Mouse (Mus musculus) embryonic stem cell, embryonic (primary cell): ENCODE measurements around the gene Exosc5.

Experiments
- CTCF ChIA-PET, 4 experiments: fragments of 300-600 bp in 2 of 4; fragments of 350-600 bp in 2 of 4; sonication (Branson Sonifier 250); formaldehyde crosslinking; loops; one replicate each; lab custom pipeline; 2022; ENCODE audit warnings: inconsistent platforms in 2 of 4; lab: Charles Lee
- POLR2A ChIA-PET, 4 experiments: fragments of 300-600 bp in 2 of 4; fragments of 350-600 bp in 2 of 4; sonication (Branson Sonifier 250); formaldehyde crosslinking; loops; one replicate each; lab custom pipeline; 2022; ENCODE audit warnings: antibody characterized with exemption in 4 of 4, inconsistent platforms in 1 of 4; lab: Charles Lee

The Exosc5 gene

DNA sequence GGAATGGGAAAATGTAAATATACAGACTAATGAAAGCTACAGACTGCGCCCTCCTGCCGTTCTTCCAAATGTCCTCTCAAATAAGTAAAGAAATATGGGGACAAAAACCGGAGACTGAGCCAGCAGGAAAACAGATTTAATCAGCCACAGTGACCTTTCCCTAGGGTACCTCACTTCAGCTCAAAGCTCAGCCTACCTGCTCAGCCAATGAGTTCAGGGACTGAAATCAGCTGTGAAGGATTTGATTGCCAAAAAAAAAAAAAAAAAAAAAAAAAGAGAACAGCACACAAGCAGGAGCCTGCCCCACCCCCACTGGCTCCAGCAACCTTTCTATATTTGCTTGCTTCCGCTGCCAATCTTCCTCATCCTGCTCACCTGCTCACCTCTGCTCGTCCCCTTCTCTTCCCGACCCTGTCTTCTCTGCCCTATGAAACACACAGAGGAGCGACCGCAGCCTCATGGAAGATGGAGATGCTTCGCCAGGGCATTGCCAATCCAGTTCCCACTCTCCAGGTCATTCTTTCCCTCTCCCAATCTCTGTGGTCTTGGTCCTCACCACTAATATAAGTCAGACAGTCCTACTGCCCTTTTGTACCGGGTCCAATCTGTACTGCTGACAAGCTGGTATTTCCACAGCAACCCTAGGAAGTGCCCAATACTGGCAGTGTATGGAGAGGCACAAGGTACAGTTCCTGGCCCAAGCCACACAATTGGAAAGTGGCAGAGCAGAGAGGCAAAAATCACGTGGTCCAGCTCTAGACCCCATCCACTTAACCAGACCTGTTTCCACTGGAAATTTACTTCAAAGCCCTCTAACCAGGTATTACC lies 3.1 kb upstream of the Exosc5 start:
- POLR2A ChIA-PET, result interaction anchor here (0.6 to 8.5 kb wide), 17 partner anchors 8 to 229 kb away, joined by 3 to 73 read pairs (median 5); partner anchors contain the start of genes B9d2 (in 2 of the 4), Hnrnpul1 (in 2 of the 4) and Tmem91 (in 1 of the 4)
- CTCF ChIA-PET, result interaction anchor here (0.6 to 2.1 kb wide), 8 partner anchors 16 to 1638 kb away, joined by 3 to 8 read pairs (median 4); partner anchors contain the start of gene Tmem91 (in 1 of the 4)

DNA sequence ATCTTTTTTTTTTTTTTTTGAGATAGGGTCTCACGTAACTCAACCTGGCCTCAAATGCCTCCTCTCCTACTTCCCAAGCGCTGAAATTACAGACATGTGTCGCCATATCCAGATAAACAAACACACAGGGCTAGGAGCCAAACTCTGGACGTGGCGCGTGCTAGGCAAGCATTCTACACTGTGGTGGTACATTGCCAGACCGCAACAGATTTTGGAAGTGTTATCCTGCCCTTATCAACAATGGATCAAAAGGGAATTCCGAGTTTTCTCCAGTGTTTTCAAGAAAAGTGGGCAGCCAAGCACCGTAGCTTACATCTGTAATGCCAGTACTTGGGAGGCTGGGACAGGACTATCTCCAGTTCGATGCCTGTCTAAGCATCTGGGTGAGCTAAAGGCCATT lies 1.2 kb upstream of the Exosc5 start:
- ChIA-PET POLR2A (interaction anchor here in 3 of 4 experiments (0.6 to 8.5 kb wide), 9 partner anchors 10 to 125 kb away, joined by 3 to 73 read pairs (median 6); partner anchors contain the start of genes B9d2 (in 1 of the 3) and Dmac2 (in 1 of the 3)), CTCF (interaction anchor here in 1 of 4 experiments (0.7 kb wide), 1 partner anchor 1259 kb away, joined by 4 read pairs; the partner anchor contains the start of gene Smg9)

DNA sequence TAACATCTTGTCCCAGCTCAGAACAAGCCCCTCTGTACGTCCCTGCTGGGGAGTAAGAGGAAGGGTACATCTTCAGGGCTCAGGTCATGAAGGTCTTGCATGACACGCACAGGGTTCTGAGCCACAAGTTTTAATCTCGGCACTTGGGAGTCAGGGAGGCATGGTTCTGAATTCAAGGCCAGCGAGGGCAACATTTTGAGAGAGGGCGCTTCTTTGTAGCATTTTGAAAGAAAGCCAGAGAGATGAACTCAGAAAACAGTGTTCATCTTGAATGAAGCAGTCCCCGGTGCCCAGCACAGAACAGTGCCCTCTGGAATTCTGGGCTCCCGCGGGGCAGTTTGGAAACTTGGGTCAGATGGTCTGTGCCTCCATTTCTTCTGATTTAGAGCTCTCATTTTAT lies 7.4 kb downstream of the Exosc5 start:
- CTCF ChIA-PET, result interaction anchor here in 1 of 4 experiments (1.2 to 1.3 kb wide), 2 partner anchors 8 to 14 kb away, joined by 3 to 4 read pairs; partner anchors contain the start of genes B9d2 and Tmem91

DNA sequence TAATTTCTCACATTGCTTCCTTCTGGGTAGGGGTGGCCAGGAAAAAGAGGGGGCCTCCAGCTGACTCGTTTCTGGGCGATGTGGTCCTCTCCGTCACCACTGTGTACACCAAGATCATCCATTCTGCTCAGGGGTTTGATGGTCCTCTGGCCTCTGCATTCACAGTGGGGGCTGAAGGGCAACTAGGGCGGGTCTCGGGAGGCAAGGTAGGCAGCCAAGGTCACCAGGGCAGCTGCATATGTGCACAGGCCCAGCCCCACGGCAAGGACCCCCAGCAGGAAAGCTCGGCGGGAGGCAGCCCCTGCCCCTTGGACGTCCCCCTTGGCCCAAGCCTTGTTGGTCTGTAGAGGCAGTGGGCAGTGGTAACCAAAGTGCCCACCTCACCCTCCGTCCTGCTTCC lies 10.2 kb downstream of the Exosc5 start:
- POLR2A ChIA-PET, result interaction anchor here in 3 of 4 experiments (0.7 to 5.6 kb wide), 27 partner anchors 9 to 236 kb away, joined by 3 to 73 read pairs (median 5); partner anchors contain the start of genes Bckdha (in 3 of the 3), Exosc5 (in 3 of the 3), B9d2 (in 2 of the 3) and Cyp2s1 (in 1 of the 3)
- CTCF ChIA-PET, result interaction anchor here in 3 of 4 experiments (0.8 to 2.1 kb wide), 7 partner anchors 9 to 51 kb away, joined by 3 to 9 read pairs (median 3); partner anchors contain the start of genes B9d2 (in 2 of the 3), Bckdha (in 1 of the 3) and Exosc5 (in 1 of the 3)

More for the DNA sequence above, 7.4 kb downstream of the Exosc5 start:
- POLR2A ChIA-PET, result interaction anchor here (0.9 to 5.6 kb wide), 16 partner anchors 8 to 89 kb away, joined by 3 to 73 read pairs (median 7); partner anchors contain the start of genes B9d2 (in 2 of the 4), Bckdha (in 2 of the 4), Exosc5 (in 2 of the 4) and Hnrnpul1 (in 1 of the 4)

DNA sequence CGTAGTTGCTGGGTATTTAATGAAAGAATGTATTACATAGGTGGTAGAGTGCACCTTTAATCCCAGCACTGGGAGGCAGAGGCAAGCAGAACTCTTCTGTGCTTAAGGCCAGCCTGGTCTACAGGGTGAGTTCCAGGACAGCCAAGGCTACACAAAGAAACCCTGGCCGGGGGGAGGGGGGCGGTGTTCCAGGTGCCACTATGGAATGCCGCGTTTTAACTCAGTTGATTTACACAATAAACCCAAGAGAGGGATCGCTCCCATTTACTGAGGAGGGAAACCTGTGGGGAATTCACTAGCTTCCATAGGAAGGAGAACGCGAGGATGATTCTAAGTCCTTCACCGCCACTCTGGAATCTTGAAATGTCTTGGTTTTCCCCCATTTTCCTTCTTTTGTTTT lies 10.7 kb downstream of the Exosc5 start:
- ChIA-PET CTCF (interaction anchor here in 2 of 4 experiments (1.0 to 2.1 kb wide), 5 partner anchors 9 to 22 kb away, joined by 3 to 9 read pairs (median 3); partner anchors contain the start of genes B9d2 (in 2 of the 2), Bckdha (in 1 of the 2) and Exosc5 (in 1 of the 2)), POLR2A (interaction anchor here in 3 of 4 experiments (0.7 to 5.6 kb wide), 22 partner anchors 10 to 501 kb away, joined by 3 to 73 read pairs (median 5); partner anchors contain the start of genes B9d2 (in 2 of the 3), Bckdha (in 2 of the 3), Exosc5 (in 2 of the 3) and Cyp2s1 (in 1 of the 3))

DNA sequence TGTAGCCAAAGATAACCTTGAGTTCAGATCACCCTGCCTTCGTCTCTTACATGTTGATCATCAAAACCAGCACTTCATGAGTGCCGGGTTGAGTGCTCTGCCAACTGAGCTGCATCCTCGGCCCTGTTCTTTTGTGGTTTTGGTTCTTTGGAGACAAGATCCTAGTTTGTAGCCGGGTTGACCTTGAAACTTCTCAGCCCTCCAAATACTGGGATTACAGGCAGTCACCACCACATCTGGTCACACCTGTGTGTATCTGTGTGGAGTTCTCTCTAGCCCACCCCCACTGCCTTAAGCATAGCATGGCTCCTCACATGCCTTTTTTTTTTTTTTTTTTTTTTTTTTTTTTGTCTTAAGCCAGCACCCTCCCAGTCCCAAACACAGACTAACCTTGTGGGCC lies 11.1 kb downstream of the Exosc5 start:
- ChIA-PET POLR2A (interaction anchor here in 3 of 4 experiments (0.7 to 5.6 kb wide), 19 partner anchors 9 to 502 kb away, joined by 3 to 73 read pairs (median 5); partner anchors contain the start of genes B9d2 (in 2 of the 3), Bckdha (in 2 of the 3), Exosc5 (in 2 of the 3) and Hnrnpul1 (in 1 of the 3)), CTCF (interaction anchor here in 2 of 4 experiments (1.0 to 2.1 kb wide), 4 partner anchors 9 to 22 kb away, joined by 3 to 9 read pairs (median 3); partner anchors contain the start of gene B9d2 (in 2 of the 2))

DNA sequence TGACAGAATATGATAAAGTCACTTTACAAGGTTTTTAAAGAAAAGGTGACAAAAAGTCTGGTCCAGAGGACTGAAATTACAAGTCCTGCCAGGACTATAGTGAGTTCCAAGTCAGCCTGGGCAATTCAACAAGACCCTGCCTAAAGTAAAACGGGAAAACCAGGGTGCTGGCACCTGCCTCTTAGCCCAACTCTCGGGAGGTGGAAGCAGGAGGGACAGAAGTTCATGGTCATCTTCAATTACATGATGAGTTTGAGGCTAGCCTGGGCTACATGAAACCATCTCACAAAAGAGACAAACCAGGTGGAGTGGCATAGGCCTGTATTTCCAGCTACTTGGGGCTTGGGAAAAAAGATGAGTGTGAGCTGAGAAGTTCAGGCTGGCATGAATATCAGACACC lies 12.7 kb downstream of the Exosc5 start:
- CTCF ChIA-PET, result interaction anchor here in 3 of 4 experiments (0.6 to 0.7 kb wide), 4 partner anchors 9 to 186 kb away, joined by 3 to 4 read pairs (median 4); partner anchors contain the start of gene B9d2 (in 1 of the 3)
- POLR2A ChIA-PET, result interaction anchor here in 2 of 4 experiments (0.5 to 1.8 kb wide), 9 partner anchors 9 to 164 kb away, joined by 3 to 5 read pairs (median 4); partner anchors contain the start of genes B9d2 (in 2 of the 2), Bckdha (in 1 of the 2), Dmac2 (in 1 of the 2) and Exosc5 (in 1 of the 2)

DNA sequence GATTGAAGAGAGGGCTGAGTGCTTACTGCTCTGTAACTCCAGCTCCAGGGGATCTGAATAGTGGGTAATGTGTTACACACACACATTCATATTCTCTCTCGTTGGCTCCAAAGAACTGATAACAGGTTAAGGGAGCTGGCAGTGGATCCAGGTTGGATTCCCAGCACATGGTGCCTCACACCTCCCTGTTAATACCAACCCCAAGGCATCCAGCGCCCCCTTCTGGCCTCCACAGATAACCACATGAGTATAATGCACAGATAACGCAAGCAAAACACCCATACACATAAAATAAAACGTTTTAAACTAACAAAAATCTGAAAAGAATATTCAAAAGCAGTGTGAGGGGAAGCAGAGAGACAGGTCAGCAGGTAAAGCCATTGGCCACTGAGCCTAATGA lies 13.5 kb downstream of the Exosc5 start:
- POLR2A ChIA-PET, result interaction anchor here in 2 of 4 experiments (0.7 to 1.8 kb wide), 7 partner anchors 8 to 53 kb away, joined by 3 to 4 read pairs (median 4); partner anchors contain the start of genes B9d2 (in 1 of the 2), Bckdha (in 1 of the 2), Dmac2 (in 1 of the 2) and Exosc5 (in 1 of the 2)
- CTCF ChIA-PET, result interaction anchor here in 3 of 4 experiments (0.6 to 0.7 kb wide), 4 partner anchors 8 to 187 kb away, joined by 3 to 4 read pairs (median 4); partner anchors contain the start of gene B9d2 (in 1 of the 3)

DNA sequence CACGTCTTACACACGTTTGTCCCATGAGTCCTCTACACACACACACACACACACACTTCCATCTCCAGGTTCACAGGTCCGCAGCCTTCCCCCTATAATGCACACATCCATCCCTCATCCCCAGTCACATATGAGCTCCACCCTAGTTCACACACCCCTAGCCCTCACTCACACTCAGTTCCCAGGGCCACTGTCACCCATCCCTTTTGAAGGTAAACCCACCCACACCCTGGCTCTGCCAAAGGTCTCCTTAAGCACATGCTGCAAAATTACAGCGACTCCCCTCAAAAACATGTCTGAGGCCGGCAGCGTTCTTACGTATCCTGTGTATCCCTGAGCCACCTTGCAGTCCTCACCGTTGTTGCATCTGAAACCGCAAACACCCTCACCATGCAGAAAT lies 15.3 kb downstream of the Exosc5 start:
- POLR2A ChIA-PET, result interaction anchor here in 3 of 4 experiments (0.5 to 4.2 kb wide), 23 partner anchors 10 to 1561 kb away, joined by 3 to 26 read pairs (median 4); partner anchors contain the start of genes Exosc5 (in 2 of the 3), Hnrnpul1 (in 2 of the 3), B3gnt8 (in 1 of the 3) and Bckdha (in 1 of the 3)

DNA sequence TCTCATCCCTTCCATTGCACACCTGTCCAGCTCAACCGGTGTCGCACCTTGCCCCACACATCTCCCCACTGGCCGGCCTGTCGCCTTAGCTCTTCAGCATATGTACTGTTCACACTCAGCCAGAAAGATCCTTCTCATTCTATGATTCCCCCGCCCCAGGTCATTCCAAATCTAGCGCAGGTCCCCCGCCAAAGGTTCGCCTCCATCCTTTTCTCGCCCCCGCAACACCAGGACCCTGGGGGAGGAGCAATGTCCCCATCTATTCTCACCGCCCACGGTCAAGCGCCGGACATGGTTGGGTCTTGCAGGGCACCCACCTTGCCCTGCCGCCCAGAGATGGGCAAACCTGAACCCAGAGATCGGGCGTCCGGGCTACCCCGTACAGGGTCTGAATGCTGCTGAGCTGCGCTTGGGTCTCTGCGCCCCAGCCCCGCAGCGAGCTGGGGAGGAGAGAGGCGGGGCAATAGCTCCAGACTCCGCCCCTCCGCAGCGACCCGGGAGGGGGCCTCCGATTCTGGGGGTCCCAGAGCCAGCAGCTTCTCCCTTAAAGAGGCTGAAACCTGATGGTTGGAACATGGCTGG lies 15.8 kb downstream of the Exosc5 start, which contains the start of gene Tmem91:
Gene Tmem91 (minus strand): TSS at position 448 of the 582 bp plus-strand sequence.
- CTCF ChIA-PET, result interaction anchor here (0.5 to 1.4 kb wide), 10 partner anchors 8 to 265 kb away, joined by 3 to 6 read pairs (median 4); no protein-coding TSS in a partner anchor

More for the DNA sequence above, 15.3 kb downstream of the Exosc5 start:
- CTCF ChIA-PET, result interaction anchor here (0.5 to 1.4 kb wide), 9 partner anchors 8 to 265 kb away, joined by 3 to 6 read pairs (median 4); no protein-coding TSS in a partner anchor

DNA sequence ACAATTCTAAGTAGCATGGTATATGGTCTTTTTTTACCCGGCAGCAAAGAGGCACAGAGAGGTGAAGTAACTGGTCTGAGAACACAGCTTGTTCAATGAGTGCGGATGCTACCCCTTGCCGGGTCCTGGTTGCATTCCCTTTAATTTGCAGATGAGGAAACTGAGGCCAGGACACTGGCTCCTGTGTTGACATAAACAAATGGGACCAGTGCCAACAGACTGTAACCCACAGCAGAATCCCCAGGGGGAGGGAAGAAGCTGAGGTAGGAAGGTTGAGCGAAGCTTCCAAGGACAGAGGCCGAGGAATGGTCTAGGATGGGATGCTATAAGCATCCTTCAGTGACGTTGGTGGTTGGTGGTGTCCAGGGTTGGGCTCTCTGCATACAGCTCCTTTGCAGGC lies 16.4 kb downstream of the Exosc5 start:
- POLR2A ChIA-PET, result interaction anchor here (0.6 to 4.2 kb wide), 26 partner anchors 8 to 250 kb away, joined by 3 to 26 read pairs (median 4); partner anchors contain the start of genes Exosc5 (in 2 of the 4), Hnrnpul1 (in 2 of the 4), Bckdha (in 1 of the 4) and Dmac2 (in 1 of the 4)

More for the DNA sequence above, 15.8 kb downstream of the Exosc5 start, which contains the start of gene Tmem91:
- POLR2A ChIA-PET, result interaction anchor here in 3 of 4 experiments (0.5 to 4.2 kb wide), 30 partner anchors 9 to 1561 kb away, joined by 3 to 26 read pairs (median 4); partner anchors contain the start of genes Exosc5 (in 2 of the 3), Hnrnpul1 (in 2 of the 3), Tgfb1 (in 2 of the 3) and B3gnt8 (in 1 of the 3)

DNA sequence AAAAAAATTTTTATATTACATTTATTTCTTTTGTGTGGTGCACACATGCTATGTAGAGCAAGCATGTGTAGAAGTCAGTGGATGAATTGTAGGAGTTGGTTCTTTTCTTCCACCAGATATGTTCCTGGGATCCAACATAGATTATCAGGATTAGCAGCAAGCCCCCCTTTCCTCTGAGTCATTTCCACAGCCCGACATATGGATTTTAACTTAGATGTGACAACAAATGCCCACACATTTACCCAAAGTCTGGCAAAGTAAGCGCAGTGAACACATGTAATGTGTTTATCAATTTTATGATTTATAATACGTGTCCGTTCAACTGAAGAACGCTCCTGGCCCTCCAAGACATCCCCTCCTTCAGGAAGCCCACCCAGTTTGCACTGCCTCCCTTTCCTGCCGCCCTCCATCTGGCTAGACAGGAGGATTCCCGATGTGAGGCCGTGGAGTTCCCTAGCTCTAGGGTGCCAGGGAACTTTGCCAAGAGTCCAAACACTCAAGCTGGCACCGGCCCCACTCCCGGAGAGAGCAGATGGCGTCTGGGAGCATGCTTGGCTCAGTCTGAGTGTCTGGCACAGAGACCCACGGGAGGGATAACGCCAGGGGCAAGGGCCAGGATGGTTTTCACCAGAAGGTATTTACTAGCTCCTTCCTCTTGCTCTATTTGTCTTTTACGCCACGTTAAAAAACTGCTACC lies 17.3 kb downstream of the Exosc5 start:
- ChIA-PET CTCF (interaction anchor here in 2 of 4 experiments (1.0 to 1.2 kb wide), 2 partner anchors 12 to 24 kb away, joined by 3 read pairs; no protein-coding TSS in a partner anchor), POLR2A (interaction anchor here in 2 of 4 experiments (0.6 to 4.2 kb wide), 13 partner anchors 8 to 79 kb away, joined by 3 to 26 read pairs (median 4); partner anchors contain the start of genes Exosc5 (in 2 of the 2), Bckdha (in 1 of the 2) and Hnrnpul1 (in 1 of the 2))

More for the DNA sequence above, 16.4 kb downstream of the Exosc5 start:
- CTCF ChIA-PET, result interaction anchor here in 2 of 4 experiments (0.9 to 1.3 kb wide), 6 partner anchors 9 to 266 kb away, joined by 3 to 4 read pairs (median 3); no protein-coding TSS in a partner anchor

DNA sequence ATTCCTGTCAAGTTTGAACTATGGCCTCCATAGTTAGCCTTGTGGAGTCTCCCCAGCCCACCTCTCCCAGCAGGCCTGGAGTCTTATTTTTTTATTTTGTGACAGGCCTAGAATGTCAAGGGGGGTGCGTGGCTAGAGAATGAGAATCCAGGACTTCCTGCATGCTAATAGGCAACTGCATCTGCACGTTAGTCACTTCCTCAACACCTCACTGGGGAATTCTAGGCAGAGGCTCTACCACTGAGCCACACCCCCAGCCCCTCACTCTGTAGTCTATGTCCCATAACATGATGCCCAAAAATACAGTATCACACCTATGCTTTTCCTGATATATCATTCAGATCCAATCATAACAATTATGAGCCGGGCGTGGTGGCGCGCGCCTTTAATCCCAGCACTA lies 18.0 kb downstream of the Exosc5 start:
- POLR2A ChIA-PET, result interaction anchor here in 2 of 4 experiments (0.6 to 4.2 kb wide), 7 partner anchors 8 to 68 kb away, joined by 3 to 26 read pairs (median 3); partner anchors contain the start of gene Exosc5 (in 2 of the 2)
- CTCF ChIA-PET, result interaction anchor here in 1 of 4 experiments (1.2 kb wide), 1 partner anchor 11 kb away, joined by 3 read pairs; no protein-coding TSS in a partner anchor

DNA sequence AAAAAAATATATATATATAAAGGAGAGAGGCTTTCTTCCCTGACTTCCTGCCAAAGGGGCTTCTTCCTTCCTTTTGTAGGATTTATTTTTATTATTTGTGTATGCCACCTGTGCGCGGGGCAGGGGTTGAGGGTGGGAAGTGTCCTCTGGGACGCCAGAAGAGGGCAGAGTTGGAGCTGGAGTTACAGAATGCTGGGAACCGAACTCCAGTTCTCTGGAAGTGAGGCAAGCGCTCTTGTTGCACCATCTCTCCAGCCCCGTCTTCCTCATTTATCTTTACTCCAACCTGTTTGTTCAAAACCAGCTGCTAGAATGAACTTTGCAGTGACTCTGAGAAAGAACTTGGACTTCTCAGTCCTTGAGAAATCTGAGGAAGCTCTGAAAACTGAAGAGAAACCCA lies 21.0 kb downstream of the Exosc5 start:
- ChIA-PET CTCF (interaction anchor here in 3 of 4 experiments (0.5 to 2.5 kb wide), 19 partner anchors 8 to 707 kb away, joined by 3 to 9 read pairs (median 4); partner anchors contain the start of genes Atp1a3 (in 1 of the 3), Bckdha (in 1 of the 3), Exosc5 (in 1 of the 3) and Hnrnpul1 (in 1 of the 3)), POLR2A (interaction anchor here in 3 of 4 experiments (0.7 to 3.6 kb wide), 40 partner anchors 9 to 412 kb away, joined by 3 to 39 read pairs (median 4); partner anchors contain the start of genes Hnrnpul1 (in 3 of the 3), Bckdha (in 2 of the 3), Exosc5 (in 2 of the 3) and Cic (in 1 of the 3))
